15 mouse cellular contexts compared by ENCODE assay signal in the genomic region with DNA sequence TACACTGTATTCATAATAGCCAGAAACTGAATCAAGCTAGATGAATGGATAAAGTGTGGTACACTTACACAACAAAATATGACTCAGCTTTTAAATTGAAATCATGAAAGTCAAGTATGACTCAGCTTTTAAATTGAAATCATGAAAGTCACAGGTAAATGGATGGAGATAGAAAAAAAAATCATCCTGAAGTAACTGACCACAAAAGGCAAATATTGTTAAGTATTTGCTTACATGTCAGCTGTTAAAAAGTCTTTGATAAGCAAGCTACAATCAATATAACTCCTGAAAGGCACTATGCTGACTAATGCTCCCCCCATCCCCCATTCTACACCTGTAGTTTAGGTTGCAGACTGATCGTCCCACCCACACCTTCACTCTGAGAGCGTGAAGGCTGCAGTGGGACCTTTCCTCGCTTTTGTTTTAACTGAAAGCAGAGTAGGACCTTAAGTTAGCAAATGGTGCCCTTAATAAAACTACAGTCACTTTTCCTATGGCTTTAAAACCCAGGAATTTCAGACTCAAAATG.
"Had no signal": no experiment of that assay in that cellular context is flagged by ENCODE, and none has a peak within 500 bp of the region (broad histone marks: within the 10 kb centered on the region; RNA-seq: fewer than 3 reads in every experiment).

No protein-coding gene starts in this region.

- H3K9me3 ChIP-seq: lung, embryonic 15.5 days; megakaryocyte, embryonic 14.5 days; midbrain, embryonic 13.5 days; midbrain, embryonic 15.5 days; neural tube, embryonic 12.5 days; stomach, embryonic 15.5 days had no signal

- H3K9ac ChIP-seq: lung, embryonic 15.5 days; midbrain, embryonic 13.5 days; midbrain, embryonic 15.5 days; neural tube, embryonic 12.5 days; stomach, embryonic 15.5 days had no signal

- H3K27ac ChIP-seq: lung, embryonic 15.5 days; macrophage; midbrain, embryonic 13.5 days; midbrain, embryonic 15.5 days; neural tube, embryonic 12.5 days; stomach, embryonic 15.5 days had no signal

- H3K27me3 ChIP-seq: lung, embryonic 15.5 days; midbrain, embryonic 13.5 days; midbrain, embryonic 15.5 days; neural tube, embryonic 12.5 days; stomach, embryonic 15.5 days had no signal

- H3K4me1 ChIP-seq: lung, embryonic 15.5 days; midbrain, embryonic 13.5 days; midbrain, embryonic 15.5 days; neural tube, embryonic 12.5 days; stomach, embryonic 15.5 days had no signal

- H3K36me3 ChIP-seq: midbrain, embryonic 15.5 days had no signal

- DNase-seq: lung, adult 2 months; lung, postnatal 14 days; lung, postnatal 36 days; right cerebral cortex, postnatal 14 days; thymus, adult 2 months; thymus, postnatal 25 days had no signal

- ATAC-seq: lung, postnatal 0 days; midbrain, embryonic 13.5 days; midbrain, embryonic 15.5 days had no signal

- H3K4me3 ChIP-seq: lung, embryonic 15.5 days; megakaryocyte, embryonic 14.5 days; midbrain, embryonic 13.5 days; midbrain, embryonic 15.5 days; neural tube, embryonic 12.5 days; stomach, embryonic 15.5 days had no signal

- H3K4me2 ChIP-seq: lung, embryonic 15.5 days; midbrain, embryonic 11.5 days; midbrain, embryonic 13.5 days; midbrain, embryonic 15.5 days; neural tube, embryonic 12.5 days; stomach, embryonic 15.5 days had no signal
